Mouse (Mus musculus) olfactory bulb, adult 2 months (tissue): ENCODE results near the gene 4921507P07Rik.

Source experiments
- CTCF ChIP-seq: fragments of 200-500 bp; IDR thresholded peaks from 2 replicates; pipeline ENCODE4 v1.5.1; 2012; ENCODE audit warnings: low read depth, mild to moderate bottlenecking, low read length, moderate library complexity; ENCODE audit not compliant: insufficient read depth
- POLR2A ChIP-seq: fragments of 200-500 bp; IDR thresholded peaks from 2 replicates; pipeline ENCODE4 v1.6.1; 2012; ENCODE audit warnings: mild to moderate bottlenecking, low read depth, low read length, moderate library complexity; ENCODE audit not compliant: insufficient read depth

DNA sequence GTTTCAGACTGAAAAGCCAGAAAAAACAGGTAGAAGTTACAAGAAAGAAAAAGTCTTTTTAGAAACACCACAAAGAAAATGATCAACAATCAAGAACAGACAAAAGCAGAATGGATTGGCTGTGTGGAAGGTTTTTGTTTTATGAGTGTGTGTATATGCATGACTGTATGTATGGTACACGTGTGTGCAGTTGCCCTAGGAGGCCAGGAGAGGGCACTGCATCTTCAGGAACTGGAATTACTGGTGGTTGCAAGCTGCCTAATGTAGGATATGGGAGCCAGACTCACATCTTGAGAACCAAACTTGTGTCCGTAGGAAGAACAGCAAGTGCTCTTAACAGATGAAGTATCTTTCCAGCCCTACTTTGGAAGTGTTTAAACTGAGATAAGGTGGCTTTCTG is 2.1 kb downstream of the 4921507P07Rik start:
- no peak for TF ChIP-seq CTCF
- no peak for TF ChIP-seq POLR2A
